Mouse (Mus musculus) forebrain, embryonic 12.5 days (tissue): ENCODE data around the gene E030018B13Rik. TPM values are rescaled to one million over a fixed set of nuclear protein-coding genes. Genes with fewer than 3 reads are reported as not detected.

Source experiments
- ATAC-seq: fragments of 200-750 bp; cut with Nextera tagmentation; 2 replicates; pipeline ENCODE4 v1.8.0; 2017; ENCODE audit warnings: moderate TSS enrichment; ENCODE audit not compliant: low FRiP score
- H3K27ac ChIP-seq: fragments of 300-500 bp; sonication (generic); 2 replicates; pipeline ENCODE4 v1.5.1; 2016; ENCODE audit warnings: mild to moderate bottlenecking
- H3K27me3 ChIP-seq: fragments of 300-500 bp; sonication (generic); 2 replicates; pipeline ENCODE4 v1.6.1; 2016; ENCODE audit warnings: mild to moderate bottlenecking
- H3K36me3 ChIP-seq: fragments of 300-500 bp; sonication (generic); replicated peaks from 2 replicates; pipeline ENCODE4 v1.6.1; 2016; ENCODE audit warnings: mild to moderate bottlenecking
- H3K4me1 ChIP-seq: fragments of 300-500 bp; sonication (generic); 2 replicates; pipeline ENCODE4 v1.6.1; 2016
- H3K4me2 ChIP-seq: fragments of 300-500 bp; sonication (generic); 2 replicates; pipeline ENCODE4 v1.6.1; 2016; ENCODE audit warnings: mild to moderate bottlenecking, moderate library complexity
- H3K4me3 ChIP-seq: fragments of 300-500 bp; sonication (generic); replicated peaks from 2 replicates; pipeline ENCODE4 v1.5.1; 2016; ENCODE audit warnings: mild to moderate bottlenecking
- H3K9ac ChIP-seq: fragments of 300-500 bp; sonication (generic); 2 replicates; pipeline ENCODE4 v1.6.1; 2016; ENCODE audit warnings: mild to moderate bottlenecking
- H3K9me3 ChIP-seq: fragments of 300-500 bp; sonication (generic); 2 replicates; pipeline ENCODE4 v1.6.1; 2016
- WGBS: fragments of 180-500 bp; shearing (Covaris S2); methylation state at CpG from one replicate; pipeline ENCODE4 v1.1.7; 2016; 5-methylcytosine and 5-hydroxymethylcytosine counted together
- polyA plus RNA-seq: library from polyadenylated mRNA; unstranded; fragments of >200 nt; fragmentation: Nextera tagmentation; extraction: Ambion mirVana; gene quantifications from 2 replicates; pipeline ENCODE4 v1.2.1, GENCODE M21; 2016

E030018B13Rik gene
- polyA plus RNA-seq, 1 experiment from 2014 or later, result not detected

DNA sequence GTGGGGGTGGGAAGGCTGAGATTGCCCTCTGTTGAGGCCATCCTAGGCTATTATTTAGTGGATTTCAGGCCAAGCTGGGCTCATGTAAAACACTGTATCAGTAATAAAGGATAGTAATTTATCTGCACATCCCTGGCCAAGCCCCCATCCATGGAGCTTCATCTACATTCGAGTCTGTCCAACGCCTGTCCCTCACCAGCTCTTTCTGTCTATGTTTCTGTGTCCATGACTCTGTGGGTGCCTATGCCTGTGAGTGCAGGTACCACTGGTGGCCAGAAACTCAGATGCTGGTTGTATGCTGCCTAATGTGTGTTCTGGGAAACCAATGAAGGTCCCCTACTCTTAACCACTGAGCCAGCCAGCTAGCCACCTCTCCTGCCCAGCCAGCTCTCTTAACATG is 16.2 kb upstream of the E030018B13Rik start:
- H3K9me3 ChIP-seq, result no peaks in the 10 kb centered on the region
- WGBS, result 89% methylated on average over 2 of the region's 2 CpGs
- no peak overlapping the region for H3K4me2 ChIP-seq
- H3K4me1 ChIP-seq, result peaks cover 52% of the 10 kb centered on the region
- ATAC-seq, result no peak
- H3K27ac ChIP-seq, result no peak overlapping the region
- H3K27me3 ChIP-seq, result no peaks in the 10 kb centered on the region
- H3K9ac ChIP-seq, result no peak overlapping the region
- H3K36me3 ChIP-seq, result no peaks in the 10 kb centered on the region
- H3K4me3 ChIP-seq, result no peak overlapping the region

DNA sequence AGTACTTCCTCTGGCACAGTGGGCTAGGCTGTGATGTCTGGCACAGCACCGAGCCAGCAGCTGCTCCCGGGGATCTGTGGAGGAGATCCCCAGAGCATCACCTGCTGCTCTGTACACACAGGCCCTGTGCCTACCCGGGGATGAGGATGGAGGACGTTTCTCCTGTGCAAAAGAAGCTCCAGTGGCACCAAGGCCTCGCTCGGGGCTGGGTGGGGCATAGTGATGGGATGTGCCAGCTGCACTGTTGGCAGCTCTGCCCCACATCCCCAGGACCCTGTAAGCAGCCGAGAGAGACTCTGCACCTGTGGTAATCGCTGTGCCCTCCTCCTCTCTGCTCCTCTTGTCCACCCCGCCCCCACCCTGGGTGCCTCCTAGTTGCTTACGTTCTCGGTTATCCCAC is 15.3 kb upstream of the E030018B13Rik start:
- Histone ChIP-seq H3K9ac (no peak overlapping the region), H3K4me1 (peaks cover 49% of the 10 kb centered on the region), H3K27me3 (no peaks in the 10 kb centered on the region), H3K4me2 (no peak overlapping the region), H3K9me3 (no peaks in the 10 kb centered on the region), H3K36me3 (no peaks in the 10 kb centered on the region), H3K27ac (no peak overlapping the region), H3K4me3 (no peak overlapping the region)
- ATAC-seq, result no peak
- WGBS, result 64% methylated on average over 11 of the region's 11 CpGs

GRCm38 (mm10) chr7:63901942-63902341 is 14.7 kb upstream of the E030018B13Rik start:
- 73% methylated on average over 3 of the region's 3 CpGs for WGBS
- Histone ChIP-seq H3K4me2 (no peak overlapping the region), H3K9me3 (no peaks in the 10 kb centered on the region), H3K36me3 (no peaks in the 10 kb centered on the region), H3K4me3 (no peak overlapping the region), H3K27ac (no peak overlapping the region), H3K9ac (no peak overlapping the region), H3K27me3 (no peaks in the 10 kb centered on the region), H3K4me1 (peaks cover 43% of the 10 kb centered on the region)
- no peak for ATAC-seq

DNA sequence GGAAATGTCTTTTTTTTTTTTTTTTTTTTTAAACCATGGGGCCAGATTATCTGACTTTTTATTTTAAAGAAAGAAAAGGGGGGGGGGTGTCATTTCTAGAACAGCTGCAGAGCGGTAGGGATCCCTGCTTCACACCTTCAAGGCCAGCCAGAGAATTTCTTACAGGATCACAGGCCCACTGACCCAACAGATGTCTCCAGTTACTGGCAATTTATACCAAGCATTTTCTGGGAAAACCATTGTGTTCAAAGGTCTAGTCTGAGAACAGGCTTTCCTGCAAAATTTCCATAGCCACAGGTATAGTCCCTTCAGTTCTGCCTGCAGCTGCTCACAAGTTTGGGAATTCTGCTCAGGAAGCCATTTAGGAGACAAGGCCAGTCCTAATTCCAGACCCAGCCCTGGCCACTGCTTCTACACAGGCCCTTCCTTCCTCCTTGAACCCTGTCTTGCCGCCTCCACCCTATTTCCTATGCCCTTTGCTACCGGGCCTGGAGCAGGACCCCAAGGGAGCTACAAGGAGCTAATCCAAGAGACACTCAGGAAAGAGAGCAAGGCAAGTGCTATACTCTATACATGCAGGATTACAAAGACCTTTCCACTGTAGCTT is 13.9 kb upstream of the E030018B13Rik start:
- Histone ChIP-seq H3K9ac (no peak overlapping the region), H3K9me3 (no peaks in the 10 kb centered on the region), H3K27ac (no peak overlapping the region), H3K4me1 (peaks cover 35% of the 10 kb centered on the region), H3K4me3 (no peak overlapping the region), H3K4me2 (no peak overlapping the region), H3K27me3 (no peaks in the 10 kb centered on the region), H3K36me3 (no peaks in the 10 kb centered on the region)
- 57% methylated on average over 3 of the region's 3 CpGs for WGBS
- ATAC-seq, result no peak

DNA sequence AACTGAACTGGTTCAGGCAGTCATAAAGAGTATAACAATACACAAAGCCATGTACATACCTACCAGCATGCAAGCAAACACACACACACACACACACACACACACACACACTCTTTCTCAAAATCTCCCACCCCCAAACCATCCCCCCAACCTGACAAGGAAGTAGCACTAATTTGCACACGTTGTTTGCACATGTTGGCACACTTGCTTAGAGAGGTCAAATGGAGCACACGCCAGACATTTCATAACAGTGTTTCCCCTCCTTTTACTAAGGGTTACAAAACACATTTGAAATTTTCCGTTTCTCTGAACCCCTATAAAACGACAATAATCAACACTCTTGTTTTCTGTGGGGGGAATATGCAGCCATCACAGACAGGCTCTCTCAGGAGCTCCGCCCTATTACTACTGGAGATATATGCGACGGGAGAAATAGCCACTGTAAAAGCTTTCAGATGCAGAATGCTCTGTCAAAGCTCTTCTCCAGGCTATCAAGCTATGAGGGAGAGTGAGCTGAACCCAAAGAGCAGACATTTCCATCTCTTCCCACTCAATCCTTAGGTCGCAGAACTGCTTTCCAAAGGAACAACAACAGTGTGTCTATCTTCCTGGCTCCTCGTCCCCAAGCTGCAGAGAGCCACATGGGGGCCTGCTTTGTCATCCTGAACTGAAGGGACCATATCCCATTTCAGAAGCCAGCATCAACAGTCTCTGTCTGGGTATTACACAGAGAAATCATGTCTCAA is 12.8 kb upstream of the E030018B13Rik start:
- Histone ChIP-seq H3K27me3 (no peaks in the 10 kb centered on the region), H3K4me3 (no peak overlapping the region), H3K36me3 (no peaks in the 10 kb centered on the region), H3K4me2 (no peak overlapping the region), H3K4me1 (peaks cover 35% of the 10 kb centered on the region), H3K9ac (no peak overlapping the region), H3K9me3 (no peaks in the 10 kb centered on the region), H3K27ac (no peak overlapping the region)
- ATAC-seq, result no peak
- WGBS, result 75% methylated on average over 9 of the region's 9 CpGs

DNA sequence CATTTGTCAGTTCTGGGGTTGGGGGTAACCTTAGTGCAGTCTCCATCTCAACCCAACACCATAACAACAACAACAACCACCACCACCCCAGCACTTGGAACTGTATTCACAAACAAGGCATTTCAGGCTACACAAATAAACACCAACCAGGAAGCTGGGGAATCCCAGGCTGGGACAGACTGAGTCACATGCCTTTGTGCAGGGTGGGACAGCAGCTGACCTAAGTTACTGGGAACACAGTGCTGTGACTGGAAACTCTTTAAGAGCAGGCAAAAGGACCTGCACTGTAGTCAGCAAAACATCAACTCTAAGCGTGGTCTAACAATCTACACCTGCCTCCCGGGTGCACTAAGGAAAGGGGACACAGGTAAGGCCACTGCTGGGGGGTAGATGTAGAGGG is 11.5 kb upstream of the E030018B13Rik start:
- Histone ChIP-seq H3K9me3 (no peaks in the 10 kb centered on the region), H3K4me1 (peaks cover 41% of the 10 kb centered on the region), H3K4me2 (no peak overlapping the region), H3K4me3 (no peak overlapping the region), H3K9ac (no peak overlapping the region), H3K27ac (no peak overlapping the region), H3K36me3 (no peaks in the 10 kb centered on the region), H3K27me3 (no peaks in the 10 kb centered on the region)
- 95% methylated on average over 2 of the region's 2 CpGs for WGBS
- no peak for ATAC-seq

DNA sequence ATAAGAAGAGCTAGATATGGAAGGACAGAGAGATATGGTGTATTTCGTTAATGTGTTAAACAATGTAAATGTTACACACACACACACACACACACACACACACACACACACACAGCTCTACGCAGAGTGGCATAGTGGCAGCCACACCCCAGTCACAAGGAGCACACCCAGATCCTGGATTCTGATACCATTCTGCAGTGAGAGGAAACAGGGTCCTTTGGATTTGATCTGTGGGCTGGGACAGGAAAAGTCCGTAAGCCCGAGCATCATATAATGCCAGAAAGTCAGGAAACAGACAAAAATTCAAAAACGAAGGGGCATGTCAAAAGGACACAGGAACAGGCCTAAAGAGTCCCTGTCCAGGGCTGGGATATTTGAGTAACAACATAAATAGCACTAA is 11.0 kb upstream of the E030018B13Rik start:
- Histone ChIP-seq H3K27ac (no peak overlapping the region), H3K9ac (no peak overlapping the region), H3K36me3 (no peaks in the 10 kb centered on the region), H3K4me2 (no peak overlapping the region), H3K4me1 (peaks cover 45% of the 10 kb centered on the region), H3K27me3 (no peaks in the 10 kb centered on the region), H3K4me3 (no peak overlapping the region), H3K9me3 (no peaks in the 10 kb centered on the region)
- no peak for ATAC-seq
- 98% methylated on average over 5 of the region's 5 CpGs for whole genome bisulfite sequencing

- H3K27ac ChIP-seq, result peak overlapping the region; percentile 21; the same call in 1 of the 2 replicates
These were observed 8.7 kb upstream of the E030018B13Rik start for GRCm38 (mm10) chr7:63907778-63908495.

DNA sequence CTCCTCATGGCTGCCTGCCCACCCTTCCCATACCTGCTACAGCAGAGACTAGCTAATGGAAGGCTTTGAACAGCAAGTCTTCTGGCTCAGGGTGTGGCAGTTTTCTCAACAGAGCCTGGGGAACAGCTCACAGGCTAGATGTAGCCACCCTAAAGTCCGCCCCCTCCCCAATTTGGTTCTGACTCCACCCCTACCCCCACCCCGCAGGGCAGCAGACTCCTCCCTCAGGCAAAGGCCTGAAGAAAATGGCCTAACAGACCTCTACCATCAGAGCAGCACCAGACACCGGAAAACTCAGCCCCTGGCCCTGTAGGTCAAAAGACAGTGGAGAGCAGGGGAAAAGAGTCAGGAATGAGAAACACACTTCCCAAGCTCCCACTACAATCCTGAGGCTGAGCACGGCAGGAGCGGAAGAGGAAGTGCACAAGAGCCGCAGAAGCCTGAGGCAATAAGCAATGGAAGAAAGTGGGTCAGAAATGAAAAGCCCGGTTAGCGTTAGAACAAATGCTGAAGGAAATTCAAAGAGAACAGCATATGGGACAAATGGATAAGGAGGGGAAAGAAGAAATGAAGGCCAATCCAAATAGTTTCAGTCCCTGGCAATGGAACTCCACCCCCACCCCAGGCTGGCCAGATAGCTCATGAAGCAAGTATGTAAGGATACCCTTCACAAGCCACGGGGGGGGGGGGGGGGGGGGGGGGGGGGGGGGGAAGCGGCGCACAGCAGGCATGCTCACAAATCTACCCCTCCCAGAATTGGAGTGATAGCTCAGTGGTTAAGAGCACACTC is 8.0 kb upstream of the E030018B13Rik start:
- Histone ChIP-seq H3K27me3 (no peaks in the 10 kb centered on the region), H3K4me1 (peaks cover 56% of the 10 kb centered on the region), H3K36me3 (no peaks in the 10 kb centered on the region), H3K9me3 (no peaks in the 10 kb centered on the region), H3K9ac (no peak overlapping the region), H3K4me2 (no peak overlapping the region), H3K27ac (peak overlapping the region; percentile 21; the same call in 1 of the 2 replicates), H3K4me3 (no peak overlapping the region)
- 46% methylated on average over 8 of the region's 11 CpGs for WGBS
- no peak for ATAC-seq

More at GRCm38 (mm10) chr7:63907778-63908495, 8.7 kb upstream of the E030018B13Rik start:
- no peak for ATAC-seq
- H3K9me3 ChIP-seq, result no peaks in the 10 kb centered on the region
- peaks cover 54% of the 10 kb centered on the region for H3K4me1 ChIP-seq
- WGBS, result 87% methylated on average over 5 of the region's 5 CpGs
- no peaks in the 10 kb centered on the region for H3K27me3 ChIP-seq
- H3K9ac ChIP-seq, result no peak overlapping the region
- H3K36me3 ChIP-seq, result no peaks in the 10 kb centered on the region
- H3K4me2 ChIP-seq, result no peak overlapping the region
- no peak overlapping the region for H3K4me3 ChIP-seq

GRCm38 (mm10) chr7:63910225-63910624 is 6.4 kb upstream of the E030018B13Rik start:
- Histone ChIP-seq H3K27me3 (no peaks in the 10 kb centered on the region), H3K9ac (no peak overlapping the region), H3K36me3 (no peaks in the 10 kb centered on the region), H3K4me1 (peaks cover 61% of the 10 kb centered on the region), H3K9me3 (no peaks in the 10 kb centered on the region), H3K4me2 (no peak overlapping the region), H3K4me3 (no peak overlapping the region), H3K27ac (no peak overlapping the region)
- ATAC-seq, result no peak
- WGBS, result 79% methylated on average over 5 of the region's 5 CpGs

GRCm38 (mm10) chr7:63910912-63911311 is 5.7 kb upstream of the E030018B13Rik start:
- Histone ChIP-seq H3K36me3 (no peaks in the 10 kb centered on the region), H3K4me3 (no peak overlapping the region), H3K4me2 (no peak overlapping the region), H3K27ac (no peak overlapping the region), H3K4me1 (peaks cover 61% of the 10 kb centered on the region), H3K9me3 (no peaks in the 10 kb centered on the region), H3K27me3 (no peaks in the 10 kb centered on the region), H3K9ac (no peak overlapping the region)
- ATAC-seq, result no peak
- 31% methylated on average over 4 of the region's 4 CpGs for WGBS
